Mouse (Mus musculus) layer of hippocampus, postnatal 36 days (tissue): ENCODE measurements at regions not wholly inside any gene's neighbourhood (a gene's known extent, or its start where the extent isn't known, plus 50 kb on each side); places are given as distances from the start of the nearest gene placed in this dataset.

ENCODE experiments used
- DNase-seq, 2 experiments: peaks; one replicate each; pipeline ENCODE4 v3.0.0; 2022

GRCm38 (mm10) chr6:39283761-39284415 is 77.3 kb upstream of the Kdm7a start:
- no peak for DNase-seq

DNA sequence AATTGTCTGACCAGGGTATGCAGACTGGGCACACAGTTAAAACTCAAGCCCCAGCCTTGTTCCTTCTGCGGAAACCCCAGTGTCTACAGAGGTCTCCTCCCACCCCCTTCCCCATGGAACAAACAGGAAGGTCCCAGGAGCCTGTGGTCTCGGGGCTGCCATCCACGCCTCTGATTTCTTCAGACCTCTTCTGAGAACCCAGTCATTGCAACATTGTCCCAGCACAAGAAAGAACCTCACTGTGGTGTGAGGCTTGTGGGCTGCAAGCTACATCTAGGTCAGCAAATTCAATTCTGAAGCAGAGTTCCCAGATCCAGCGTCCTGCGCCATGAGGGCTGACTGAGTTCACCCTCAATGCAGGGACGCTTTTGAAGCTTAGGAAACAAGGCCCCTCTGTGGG is 71.7 kb upstream of the Kdm7a start:
- no peak for DNase-seq

DNA sequence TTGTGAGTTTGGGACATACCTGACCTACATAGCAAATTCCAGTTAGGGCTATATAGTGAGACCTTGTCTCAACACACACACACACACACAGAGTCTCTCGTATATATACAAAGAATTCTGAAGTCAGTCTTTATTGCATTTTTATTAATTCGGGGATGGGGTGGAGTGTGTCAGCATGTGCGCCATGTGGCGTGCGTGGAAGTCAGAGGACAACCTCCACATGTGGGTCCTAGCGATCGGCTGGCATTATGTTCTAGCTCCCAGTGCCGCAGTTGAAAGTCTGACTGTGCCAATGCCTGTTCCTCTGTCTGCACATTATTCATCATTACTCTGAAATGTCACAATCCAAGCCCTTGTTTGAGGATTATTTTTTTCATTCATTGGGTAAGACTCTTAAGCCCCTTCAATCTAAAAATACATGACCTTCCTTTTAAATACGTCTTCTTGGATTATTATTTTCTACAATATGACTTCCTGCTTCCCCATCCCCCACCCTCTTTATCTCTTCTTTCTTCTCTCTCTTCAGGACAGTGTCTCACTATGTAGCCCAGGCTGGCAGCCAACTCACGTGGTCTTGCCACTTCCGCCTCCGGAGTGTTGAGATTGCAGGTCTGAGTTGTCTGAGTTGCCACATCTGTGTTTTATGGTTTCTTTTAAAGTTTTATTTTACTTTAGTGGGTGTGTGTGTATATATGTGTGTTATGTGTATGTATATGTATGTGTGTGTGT is 68.3 kb upstream of the Kdm7a start:
- peak; percentile 58 to 61 for DNase-seq

DNA sequence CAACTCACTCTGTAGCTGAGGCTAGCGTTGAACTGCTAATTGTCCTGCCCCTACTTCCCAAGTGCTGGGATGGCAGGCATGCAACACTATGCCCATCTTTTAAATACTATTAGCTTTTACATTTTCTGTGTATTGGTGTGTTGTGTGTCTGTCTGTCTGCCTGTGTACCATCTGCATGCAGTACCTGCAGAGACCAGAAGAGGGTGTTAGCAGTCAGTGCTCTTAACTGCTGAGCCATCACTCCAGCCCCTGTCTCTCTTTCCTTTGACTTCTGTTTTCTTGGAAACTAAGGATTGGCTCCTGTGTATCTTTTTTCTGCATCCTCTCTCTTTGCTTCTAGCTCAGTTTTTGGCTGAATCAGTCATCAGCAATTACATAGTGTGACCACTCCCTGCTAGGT is 66.8 kb upstream of the Kdm7a start:
- DNase-seq = no peak

- DNase-seq = no peak
These were observed 63.9 kb upstream of the Kdm7a start for GRCm38 (mm10) chr6:39270457-39270856.

GRCm38 (mm10) chr6:39269706-39270105 is 63.1 kb upstream of the Kdm7a start:
- no peak for DNase-seq

DNA sequence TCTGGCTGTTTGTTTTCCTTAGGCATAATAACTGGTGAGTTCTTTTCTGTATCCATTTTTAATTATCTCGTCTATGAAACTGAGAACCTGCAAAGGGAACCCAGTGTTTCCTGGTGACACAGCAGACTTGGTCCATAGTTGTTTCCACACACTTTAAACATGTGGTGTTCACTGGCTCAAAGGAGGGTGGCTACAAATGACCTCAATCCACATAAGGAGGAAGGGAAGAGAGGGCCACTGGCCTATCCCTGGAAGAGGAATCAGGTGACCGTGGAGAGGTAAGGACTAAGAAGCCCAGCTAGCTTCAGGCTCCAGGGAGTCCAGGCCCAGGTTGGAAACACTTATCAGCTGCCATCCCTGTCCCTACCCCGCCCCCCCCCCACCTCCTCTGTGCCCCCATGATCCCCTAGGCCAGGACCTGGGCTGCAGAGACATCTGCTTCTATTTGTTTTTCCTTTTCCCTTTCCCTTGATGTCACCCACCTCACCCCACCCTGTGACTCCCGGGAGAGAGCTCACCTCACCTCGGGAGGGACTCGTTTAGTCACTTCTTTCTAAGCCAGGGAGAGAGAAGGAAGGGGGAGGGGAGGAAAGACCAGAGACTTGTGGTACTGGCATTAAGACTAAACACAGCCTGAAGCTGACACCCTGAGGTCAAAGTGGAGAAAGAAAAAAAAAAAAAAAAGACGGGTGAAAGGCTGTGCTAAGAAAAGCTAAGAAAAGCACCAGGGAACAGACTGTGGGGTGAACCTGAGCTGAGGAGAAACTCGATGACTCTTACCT is 62.2 kb upstream of the Kdm7a start:
- DNase-seq = no peak

DNA sequence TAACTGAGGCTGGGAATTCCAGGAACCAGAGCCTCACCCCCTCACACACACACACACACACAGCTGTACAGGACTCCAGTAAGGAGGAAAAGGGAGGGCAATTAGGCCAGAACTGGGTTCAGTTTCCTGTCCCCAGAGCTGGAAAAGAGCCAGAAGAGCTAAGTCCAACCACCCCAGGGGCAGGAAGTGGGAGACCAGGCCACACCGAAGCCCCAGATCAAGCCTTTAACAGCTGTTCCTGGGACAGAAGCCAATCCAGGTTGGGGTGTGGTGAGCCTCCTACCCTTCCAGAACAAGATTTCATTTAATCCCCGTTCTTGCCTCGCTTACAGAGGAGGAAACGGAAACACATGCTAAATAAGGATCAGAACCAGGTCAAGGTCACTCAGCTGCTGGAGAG is 58.1 kb upstream of the Kdm7a start:
- DNase-seq = no peak

- DNase-seq = no peak
These were observed 57.0 kb upstream of the Kdm7a start for GRCm38 (mm10) chr6:39263615-39264014.

DNA sequence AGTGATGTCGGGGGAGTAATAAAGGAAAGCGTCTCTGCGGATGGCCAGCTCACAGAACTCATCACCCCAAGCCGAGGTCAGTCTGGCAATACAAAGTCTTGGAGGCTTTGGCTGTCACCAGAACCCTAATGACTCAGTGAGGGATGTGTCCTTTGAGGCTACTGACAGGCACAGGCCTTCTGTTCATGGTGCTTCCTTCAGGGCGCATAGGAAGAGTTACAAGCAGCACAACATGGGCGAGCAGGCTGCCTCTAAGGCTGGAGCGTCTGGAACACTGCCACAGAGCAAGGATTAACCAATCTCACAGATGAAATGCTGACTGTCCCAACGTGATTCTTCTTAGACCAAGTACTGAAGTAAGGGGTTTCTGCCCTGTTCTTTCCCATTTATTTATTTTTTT is 55.4 kb upstream of the Kdm7a start:
- no peak for DNase-seq

- DNase-seq = no peak
These were observed 53.9 kb upstream of the Kdm7a start for GRCm38 (mm10) chr6:39260480-39260879.

DNA sequence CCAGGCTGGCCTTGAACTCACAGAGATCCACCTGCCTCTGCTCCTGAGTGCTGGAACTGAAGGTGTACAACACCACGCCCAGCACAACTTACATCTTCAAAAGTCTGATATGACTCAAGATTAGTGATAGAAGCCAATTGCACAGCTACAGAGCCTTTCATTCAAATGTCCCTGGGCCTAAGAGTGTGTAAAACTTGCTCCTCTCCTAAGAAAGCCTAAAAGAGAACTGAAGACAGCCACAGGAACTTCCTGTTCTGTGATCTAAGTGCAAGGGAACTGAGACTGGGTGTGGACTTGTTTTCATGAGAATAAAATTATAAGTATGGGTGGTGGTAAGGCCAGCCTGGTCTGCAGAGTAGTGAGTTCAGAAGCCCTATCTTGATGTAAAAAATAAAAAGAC is 52.5 kb upstream of the Kdm7a start:
- no peak for DNase-seq

DNA sequence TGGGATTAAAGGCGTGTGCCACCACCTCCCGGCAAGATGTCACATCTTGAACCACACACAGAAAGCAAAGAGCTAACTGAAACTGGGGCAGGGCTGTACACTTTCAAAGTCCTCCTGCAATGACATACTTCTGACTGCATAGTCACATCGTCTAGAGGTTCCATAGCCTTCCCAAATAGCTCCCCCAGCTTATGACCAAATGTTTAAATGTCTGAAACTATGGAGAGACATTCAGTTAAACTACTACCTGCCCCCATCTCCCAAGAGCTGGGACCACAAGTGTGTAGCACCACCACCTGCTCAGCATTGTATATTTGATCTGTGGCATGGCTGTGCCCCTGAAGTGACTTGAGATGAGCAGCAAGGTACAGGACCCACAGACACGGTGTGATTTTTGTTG is 52.1 kb upstream of the Kdm7a start:
- no peak for DNase-seq

DNA sequence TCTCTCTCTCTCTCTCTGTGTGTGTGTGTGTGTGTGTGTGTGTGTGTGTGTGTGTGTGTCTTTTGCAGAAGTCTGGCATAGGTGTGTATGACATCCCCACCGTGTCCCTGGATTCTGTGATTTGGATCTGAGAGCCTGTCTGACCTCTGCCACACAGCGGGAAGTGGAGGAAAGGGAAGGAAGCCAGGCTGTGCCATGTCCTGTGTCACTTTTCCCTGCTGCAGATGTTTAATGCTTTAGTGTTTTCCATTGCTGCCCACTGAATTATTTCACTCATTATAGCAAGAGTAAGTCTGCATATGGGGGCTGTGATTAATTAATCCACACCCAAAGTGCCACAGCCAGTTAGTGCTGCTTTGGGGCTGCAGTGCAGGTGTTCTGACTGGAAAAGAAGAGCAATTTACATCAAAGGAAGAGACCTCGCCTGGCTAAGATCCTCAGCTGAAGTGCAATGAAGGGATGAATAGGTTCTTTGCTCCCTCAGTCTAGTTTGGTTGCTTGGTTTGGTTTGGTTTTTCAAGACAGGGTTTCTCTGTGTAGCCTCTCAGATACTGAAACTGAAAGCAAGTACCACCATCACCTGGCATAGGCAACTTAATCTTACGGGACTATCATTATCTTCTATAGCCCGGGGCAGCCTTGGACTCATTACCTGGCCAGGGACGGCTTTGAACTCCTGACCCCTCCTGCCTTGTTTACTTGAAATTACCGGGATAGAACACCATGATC is 51.2 kb upstream of the Kdm7a start:
- no peak for DNase-seq

GRCm38 (mm10) chr6:39257111-39257571 is 50.6 kb upstream of the Kdm7a start:
- no peak for DNase-seq

- DNase-seq = peak; percentile 45 to 53
These were observed 49.9 kb upstream of the Kdm7a start for GRCm38 (mm10) chr6:39256304-39257103.
